Mouse (Mus musculus) kidney, postnatal 25 days (tissue): ENCODE data around the gene Itpkb.

Source experiments
- DNase-seq, 2 experiments: peaks; one replicate each; pipeline ENCODE4 v3.0.0; 2021; ENCODE audit warnings: mixed read lengths in 2 of 2

The Itpkb gene

DNA sequence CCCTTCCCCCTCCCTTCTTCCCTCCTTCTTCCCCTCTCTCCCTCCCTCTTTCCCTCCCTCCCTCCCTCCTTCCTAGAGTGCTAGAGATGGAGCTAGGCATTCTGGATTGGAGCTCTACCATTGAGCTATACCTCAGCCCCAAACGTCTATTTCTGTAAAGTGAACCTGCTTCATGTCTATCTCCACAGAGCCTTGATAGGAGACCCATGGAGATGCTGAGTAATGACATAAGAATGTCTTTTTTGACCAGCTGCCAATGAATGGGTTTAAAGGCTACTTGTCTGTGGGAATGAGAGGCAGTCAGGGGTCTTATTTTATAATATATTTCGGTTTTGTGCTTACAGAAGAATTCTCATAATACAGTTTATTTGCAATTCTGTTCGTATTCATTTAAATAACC lies 15.2 kb upstream of the Itpkb start:
- DNase-seq: no peak

DNA sequence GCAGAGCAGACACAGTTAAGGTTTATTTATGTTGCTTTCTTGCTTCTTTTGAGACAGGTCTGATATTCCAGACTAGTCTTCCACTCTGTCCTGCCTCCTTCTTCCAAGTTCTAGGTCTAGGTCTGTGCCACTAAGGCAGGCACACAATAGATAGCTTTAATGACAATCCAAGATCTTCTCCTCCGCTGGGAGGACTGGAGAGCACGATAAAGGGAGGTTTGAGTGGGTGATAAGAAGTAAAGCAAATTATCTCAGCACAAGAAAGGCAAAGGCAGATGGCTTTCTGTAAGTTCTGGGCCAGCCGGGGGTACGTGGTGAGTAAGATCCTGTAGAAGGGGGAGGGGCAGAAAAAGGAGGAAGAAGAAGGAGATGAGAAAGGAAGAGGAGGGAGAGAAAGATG lies 12.8 kb upstream of the Itpkb start:
- no peak for DNase-seq

DNA sequence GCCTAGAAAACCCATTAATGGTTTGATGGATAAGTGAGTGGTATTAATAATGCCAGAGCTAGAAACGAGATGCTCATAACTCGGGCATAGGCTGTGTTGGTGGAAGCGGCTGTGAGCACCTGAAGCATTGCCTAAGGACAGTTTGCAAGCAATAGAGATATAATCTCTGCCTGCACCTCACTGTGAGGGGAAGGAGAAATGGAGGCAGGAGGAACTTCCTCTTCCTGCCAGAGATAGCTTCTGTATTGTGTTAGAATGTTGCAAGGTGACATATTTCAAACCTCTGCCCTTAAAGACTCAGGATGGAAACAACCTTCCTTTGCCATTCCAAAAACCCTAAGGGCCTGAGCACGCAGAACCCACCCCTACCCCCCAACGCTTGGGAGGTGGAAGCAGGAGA lies 11.9 kb upstream of the Itpkb start:
- no peak for DNase-seq

DNA sequence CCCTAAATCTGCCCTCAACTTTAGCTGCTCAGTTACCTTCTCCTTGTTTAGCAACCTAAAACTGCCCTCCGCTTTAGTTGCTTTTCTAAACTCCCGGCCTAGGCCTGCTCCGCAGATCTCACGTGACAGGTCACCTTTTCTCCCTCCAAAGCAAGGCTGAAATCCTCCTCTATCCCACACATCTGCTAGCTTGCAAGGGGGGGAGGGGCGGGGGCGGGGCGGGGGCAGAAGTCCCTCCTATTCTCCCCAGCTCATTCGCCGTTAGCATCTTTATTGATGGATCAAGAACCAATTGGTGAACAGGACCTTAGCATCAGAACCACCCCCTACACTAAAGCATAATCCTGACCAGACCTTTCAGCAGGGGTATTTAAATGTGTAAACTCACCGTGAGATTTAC lies 10.4 kb upstream of the Itpkb start:
- DNase-seq: no peak

DNA sequence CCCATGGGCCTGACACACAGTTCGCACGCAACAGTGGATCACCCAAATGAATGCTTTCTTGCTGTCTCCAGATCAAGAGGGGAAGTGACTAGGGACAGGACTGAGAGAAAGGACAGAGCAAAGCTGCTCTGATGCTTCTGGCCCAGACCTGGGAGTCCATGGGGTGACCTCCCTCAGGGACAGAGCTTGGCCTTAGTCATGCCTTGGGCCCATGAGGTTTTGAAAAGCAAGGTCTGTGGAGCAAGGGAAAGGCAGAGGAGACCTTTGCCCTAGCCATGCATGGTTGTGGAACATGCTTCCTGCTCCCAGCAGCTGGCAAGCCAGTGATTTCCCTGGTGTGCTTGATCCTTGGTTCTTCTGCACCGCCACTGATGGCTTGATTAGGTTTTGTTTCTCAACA lies 7.4 kb upstream of the Itpkb start:
- peak in 1 of 2 experiments; percentile 50 for DNase-seq

DNA sequence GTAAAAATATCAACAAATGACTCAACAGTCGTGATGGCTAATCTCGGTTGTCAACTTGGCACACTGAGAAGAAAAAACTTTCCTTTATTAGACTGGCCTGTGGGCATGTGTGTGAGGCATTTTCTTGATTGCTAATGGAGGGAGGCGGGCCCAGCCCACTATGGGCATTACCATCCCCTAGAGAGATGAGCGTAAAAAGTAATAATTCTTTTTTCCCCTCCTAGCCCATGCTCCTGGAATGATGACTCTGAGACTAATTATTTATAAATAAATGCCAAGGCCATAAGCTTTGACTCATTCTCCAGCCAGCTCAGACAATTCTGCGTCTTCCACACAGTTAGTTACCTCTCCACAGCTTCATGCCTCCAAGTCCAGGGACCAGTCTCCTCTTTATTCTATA lies 6.8 kb upstream of the Itpkb start:
- no peak for DNase-seq

DNA sequence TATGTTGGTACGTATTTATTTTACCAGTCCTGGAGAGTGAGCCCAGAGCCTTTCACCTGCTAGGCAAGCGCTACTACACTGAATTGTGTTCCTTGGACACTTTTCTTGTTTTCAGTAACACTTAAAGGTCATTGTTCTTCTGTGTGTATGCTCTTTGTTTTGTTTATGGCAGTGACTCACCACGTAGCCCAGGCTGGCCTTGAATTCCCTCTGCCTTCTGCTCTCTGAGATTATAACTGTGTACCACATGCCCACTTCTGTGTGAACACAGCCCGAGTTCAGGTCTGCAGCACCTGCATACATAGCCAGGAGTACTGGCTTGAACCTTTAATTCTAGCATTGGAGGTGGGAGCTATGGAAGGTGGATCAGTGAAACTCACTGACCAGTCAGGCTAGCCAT lies 6.0 kb upstream of the Itpkb start:
- no peak for DNase-seq

DNA sequence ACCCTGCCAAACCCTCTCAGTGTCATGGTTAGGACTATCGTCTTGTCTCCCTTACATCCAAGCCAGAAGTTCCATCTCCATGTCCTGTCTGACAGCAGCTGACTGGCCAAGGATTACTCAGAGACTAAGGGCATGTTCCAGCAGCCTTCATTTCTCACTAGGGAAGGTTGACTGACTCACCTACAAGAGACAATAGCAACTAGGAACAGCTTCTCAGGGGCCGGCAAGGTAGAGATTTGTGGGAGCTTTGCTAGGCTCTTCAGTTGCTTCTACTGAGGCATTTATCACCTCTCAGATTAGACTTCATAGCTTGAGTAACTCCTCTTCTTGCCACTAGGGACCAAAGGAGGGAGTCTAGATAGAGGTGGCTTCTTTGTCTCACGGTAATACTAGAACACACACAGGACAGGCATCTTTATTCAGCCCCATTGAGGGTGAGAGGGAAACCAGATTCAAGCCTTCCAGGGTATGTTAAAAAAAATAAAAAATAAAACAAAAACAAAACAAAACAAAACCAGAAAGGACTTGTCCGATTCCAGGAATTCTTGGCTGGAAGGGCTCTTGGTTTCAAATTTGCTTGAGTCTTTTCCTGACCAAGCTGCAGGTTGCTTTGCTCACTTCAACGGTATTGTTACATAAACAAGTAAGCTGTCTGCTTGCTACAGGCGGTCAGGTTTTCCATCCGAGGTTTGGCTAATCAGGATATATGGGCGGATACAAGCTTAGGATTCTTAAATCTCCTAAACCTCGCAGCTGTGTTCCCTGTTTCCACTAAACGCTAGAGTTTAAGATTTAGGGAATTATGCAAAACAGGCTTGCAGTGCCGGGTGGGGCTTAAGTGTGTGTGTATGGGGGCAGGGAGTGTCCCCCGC lies 1.3 kb upstream of the Itpkb start:
- DNase-seq: peak; percentile 25 to 45

DNA sequence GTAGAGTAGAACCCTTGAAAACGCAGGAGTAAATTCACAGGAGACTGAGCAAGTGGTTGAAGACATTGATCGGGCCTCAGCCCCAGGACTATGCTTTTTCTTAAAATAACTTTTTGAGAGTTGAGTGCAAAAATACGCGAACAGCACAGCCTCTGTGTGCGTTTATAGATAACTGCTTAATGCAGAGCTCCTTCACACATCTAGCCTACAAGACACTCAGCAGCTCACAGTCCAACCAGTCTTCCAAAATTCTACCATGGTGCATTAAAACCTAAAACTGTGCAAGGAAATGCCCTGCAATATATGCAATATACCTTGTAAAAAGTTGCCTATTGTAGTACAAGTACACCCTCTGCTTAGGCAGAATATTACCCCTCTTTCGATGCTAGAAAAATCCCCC lies 579 bp upstream of the Itpkb start:
- DNase-seq: no peak

DNA sequence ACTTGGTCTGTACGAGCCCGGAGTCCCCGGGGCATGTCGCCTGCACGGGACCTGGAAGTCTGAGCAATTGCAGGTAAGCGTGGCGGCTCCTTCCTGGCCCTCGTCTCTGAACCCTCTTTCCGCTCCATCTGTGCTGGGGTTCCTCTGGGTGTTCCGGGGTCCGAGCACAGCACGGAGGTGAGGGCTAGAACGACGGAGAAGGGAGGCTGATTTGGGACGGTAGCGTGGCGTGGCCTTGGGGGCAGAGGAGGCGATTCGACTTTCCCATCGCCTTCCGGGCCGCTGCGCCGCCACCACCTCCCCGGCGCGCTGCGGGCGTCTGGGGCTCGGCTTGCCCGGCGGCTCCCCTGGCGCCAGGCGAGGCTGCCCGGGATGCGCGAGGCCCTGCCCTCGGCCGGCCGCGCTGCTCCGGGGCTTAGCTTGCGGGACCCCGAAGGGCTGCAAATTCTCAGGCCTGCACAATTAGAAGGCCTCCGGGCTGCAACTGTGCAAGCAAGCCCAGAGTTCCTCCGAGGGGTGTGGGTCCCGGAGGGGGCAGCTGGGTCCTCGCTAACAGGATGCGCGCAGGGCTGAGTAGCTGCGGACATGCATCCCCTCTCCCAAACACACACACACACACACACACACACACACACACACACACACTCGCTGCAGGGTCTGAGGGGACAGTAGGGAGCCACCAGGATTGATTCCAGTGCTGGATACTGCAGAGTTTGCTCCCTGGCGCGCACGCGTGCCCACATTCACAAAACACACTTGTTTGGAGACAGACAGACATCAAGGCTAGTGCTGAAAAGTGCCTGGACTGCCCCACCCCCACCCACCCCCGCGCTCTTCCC lies 641 bp downstream of the Itpkb start:
- DNase-seq: peak; percentile 33 to 64

DNA sequence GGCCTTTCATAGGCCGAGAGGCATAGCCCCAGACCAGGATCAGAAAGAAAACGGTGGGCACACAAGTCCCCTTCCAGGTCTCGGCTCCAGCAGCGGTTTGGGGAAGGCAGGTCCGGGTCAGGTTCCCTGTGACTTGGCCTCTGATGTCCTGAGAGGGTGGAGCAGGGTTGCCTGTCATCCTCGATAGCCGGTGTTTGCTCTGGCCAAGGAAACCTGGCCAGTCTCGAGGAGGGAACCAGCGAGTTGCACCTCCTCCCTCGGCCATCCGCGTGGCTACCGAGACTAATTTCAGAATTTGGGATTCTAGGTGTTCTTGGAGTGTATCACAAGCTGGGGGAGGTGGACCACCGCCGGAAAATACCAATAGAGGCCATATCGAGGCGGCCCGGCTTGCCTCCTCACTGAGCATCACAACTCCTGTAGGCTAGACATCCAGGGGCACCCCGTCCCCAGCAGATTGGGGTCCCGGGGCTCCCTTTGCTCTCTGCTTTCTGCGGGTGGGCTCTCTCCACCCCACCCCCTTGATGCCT lies 1.3 kb downstream of the Itpkb start:
- DNase-seq: peak; percentile 36 to 63

DNA sequence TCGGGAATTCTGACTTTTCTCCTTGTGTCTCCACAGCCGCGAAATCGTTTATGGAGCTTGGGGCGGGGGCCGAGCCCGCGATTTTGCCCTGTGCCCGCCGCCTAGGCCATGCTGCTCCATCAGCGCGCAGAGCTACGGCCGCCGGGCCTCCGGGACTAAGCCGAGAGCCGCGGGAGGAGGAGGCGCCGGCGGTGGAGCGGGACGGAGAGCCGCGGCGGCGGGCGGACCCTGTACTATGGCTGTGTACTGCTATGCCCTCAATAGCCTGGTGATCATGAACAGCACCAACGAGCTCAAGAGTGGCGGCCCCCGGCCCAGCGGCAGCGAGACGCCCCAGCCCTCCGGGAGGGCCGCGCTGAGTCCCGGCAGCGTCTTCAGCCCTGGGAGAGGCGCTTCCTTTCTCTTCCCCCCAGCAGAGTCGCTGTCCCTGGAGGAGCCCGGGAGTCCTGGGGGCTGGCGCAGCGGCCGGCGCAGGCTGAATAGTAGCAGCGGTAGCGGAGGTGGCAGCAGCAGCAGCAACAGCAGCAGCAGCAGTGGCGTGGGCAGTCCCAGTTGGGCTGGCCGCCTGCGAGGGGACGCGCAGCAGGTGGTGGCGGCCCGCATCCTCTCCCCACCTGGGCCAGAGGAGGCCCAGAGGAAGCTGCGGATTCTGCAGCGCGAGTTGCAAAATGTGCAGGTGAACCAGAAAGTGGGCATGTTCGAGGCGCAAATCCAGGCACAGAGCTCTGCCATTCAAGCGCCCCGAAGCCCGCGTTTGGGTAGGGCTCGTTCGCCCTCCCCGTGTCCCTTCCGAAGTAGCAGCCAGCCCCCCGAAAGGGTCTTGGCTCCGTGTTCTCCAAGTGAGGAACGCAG lies 2.0 kb downstream of the Itpkb start:
- DNase-seq: peak; percentile 51 to 68

DNA sequence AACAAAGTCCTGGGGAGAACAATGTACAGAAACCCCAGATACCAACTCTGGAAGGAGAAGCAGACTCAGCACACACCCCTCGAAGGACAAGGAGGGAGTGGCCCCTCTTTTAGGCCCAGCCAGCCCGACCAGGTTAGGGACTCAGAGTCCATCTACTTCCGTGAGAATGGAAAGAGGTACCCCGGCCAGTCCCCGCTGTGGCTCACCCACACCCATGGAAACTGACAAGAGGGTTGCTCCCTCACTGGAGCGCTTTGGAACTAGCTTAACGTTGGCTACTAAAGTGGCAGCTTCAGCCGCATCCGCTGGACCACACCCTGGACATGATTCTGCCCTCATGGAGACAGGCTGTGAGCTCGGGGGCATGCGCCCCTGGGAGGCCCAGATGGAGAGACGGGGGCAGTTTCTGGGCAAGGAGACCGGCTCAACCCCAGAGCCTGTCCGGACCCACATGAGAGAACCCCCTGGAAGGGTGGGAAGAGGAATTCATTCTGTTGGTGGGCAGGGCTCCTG lies 2.7 kb downstream of the Itpkb start:
- no peak for DNase-seq

DNA sequence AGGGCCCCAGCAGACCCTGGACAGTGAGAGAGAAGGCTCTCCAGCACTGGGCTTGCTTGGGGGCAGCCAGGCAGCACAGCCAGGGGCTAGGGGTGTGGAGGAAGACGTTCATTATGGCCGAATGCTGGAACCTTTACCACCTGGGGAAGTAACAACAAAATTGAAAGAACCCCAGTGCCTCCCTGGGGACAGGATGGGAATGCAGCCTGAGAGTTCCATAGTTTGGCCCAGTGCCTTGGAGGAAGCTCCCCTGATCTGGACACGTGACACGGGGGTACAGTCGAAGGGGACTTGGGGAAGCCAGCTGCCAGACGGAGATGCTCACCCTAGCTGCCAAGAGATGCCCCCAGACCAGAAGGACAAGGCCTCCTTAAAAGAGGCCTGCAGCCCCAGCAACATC lies 3.3 kb downstream of the Itpkb start:
- DNase-seq: peak; percentile 52 to 68

DNA sequence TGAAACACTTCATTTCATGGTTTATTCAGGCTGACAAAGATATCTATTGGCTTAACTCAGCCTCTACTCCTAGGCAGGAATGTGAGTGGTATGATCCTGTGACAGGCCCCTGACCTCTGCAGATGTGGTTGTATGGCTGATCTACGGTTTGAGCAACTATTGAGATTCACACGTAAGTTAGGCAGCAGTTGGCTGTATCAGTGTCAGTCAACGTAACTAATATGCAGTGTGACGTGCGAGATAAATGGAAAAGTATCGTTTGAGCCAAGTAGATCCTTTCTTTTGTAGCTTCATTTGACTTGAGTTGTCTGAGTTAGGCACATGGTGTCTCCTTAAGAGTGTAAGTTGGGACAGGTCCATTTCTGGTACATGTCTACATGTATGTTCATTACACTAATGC lies 4.3 kb downstream of the Itpkb start:
- no peak for DNase-seq

DNA sequence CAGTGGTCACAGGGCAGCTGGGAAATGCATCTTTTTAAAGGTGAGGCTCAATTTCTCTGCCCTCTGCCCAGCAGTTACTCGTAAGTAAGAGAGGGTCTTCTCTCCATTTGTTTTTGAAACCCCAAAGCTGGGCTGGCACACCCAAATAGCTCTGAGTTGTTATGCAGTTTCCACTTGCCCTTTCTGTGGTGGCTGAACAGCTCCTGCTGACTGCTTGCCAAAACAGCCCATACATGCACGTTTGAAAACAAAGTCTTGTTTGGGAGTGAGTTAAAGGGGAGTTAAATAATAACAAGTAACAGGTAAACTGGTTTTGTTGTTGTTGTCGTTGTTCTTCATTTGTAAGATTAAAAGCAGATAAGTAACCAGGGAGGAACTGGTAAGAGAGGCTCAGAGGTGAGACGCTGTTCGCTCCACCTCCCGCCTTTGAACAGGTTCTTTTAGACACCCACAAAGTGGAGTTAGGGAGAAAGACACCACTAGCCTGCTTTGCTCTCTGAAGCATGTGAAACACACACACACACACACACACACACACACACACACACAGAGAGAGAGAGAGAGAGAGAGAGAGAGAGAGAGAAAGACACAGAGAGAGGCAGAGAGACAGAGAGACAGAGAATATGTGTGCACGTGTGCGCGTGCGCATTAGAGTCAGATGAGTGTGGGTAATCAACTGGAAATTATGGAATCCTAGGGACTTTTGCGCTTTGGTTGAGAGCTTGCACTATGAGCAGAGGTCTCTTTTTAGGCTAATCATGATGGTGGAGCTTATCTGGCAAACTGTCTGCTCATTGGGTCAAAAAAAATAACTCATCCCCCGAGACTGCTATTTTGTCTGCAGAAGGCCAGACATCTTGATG lies 5.5 kb downstream of the Itpkb start:
- peak; percentile 53 to 57 for DNase-seq

DNA sequence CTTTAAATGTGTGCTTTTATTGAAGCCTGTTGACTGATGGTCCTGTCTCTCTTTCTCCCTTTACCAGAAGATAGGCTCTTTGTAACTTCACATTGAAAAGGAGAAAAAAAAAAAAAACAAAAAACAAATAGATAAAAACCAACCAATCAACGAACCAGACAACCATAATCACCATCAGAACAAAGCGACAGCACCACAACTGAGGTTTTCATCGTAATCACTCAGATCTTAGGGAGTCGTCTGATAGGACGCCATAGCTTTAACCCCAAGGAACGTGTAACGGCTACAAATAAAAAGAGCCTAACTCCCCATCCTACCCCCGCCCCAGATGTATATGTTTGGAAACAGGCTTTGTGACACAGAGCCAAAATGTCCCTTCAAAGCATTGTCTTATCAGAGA lies 8.1 kb downstream of the Itpkb start:
- DNase-seq: no peak

DNA sequence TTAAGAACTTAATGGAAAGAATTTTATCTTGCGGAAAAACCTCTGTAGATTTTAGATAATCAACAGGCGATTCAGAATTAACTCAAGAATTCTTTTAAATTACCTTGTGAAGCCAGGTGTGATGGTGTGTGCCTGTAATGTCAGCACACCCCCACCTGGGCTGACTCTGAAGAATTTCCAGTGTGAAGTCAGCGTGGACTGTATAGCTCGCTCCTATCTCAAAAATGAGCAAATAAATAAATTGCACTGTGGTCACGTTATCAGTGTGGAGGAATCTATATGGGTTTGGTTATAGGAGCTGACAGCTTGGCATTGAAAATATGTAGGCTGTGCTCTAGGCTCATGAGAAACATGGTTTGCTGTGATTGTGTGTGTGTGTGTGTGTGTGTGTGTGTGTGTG lies 8.9 kb downstream of the Itpkb start:
- no peak for DNase-seq

DNA sequence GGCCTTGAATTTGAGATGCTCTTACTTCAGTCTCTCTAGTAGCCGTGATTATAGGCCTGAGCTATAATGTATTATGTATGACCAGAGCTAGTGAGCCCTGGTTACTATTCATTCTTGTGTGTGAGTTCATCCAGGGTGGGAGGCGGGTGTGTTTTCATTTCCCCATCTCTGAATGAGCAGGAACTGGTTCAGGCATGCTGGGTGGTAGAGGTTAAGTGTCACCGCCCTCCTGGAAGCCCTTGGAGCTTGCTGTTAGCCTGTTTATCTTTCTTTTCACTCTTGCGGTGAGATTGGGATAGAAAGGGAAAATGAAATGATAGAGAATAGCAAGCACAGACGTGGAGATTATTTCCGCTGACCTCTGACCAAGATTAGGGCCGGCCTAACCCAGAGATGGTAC lies 12.7 kb downstream of the Itpkb start:
- DNase-seq: peak in 1 of 2 experiments; percentile 22

DNA sequence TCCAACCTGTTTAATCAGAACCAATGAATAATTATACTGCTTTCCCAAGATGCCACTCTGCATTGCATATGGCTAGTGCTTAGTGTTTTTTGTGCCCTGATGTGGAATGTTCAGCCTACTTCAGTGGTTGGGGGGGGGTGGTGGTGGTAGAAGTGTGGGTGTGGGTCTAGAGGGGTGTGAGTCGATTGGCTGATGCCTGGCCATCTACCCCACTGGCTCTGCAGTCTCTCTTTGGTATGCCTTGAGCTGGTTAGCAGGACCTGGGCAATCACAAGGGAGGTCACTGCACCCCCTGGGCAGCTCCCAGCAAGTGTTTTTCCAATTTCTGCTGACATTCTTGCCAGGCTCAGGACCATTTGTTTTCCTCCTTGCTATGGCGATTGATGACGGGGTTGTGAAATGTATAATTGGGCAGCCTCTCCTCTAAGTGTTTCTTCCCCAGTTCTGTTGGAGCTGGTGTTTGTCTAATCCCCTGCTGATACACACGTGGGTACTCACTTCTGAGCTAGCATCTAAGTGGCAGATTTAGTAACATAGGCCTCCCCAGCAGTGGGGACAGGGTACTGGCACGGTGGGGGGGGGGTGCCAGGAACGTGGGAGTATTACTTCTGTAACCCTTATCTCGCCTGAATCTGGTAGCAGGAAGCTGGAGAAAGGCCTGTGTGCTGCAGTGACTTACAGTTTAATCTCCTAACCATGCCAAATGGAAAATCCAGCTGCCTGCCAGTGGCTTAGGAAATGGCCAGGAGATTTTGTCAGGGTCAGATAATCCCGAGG lies 13.3 kb downstream of the Itpkb start:
- DNase-seq: peak; percentile 18 to 58

DNA sequence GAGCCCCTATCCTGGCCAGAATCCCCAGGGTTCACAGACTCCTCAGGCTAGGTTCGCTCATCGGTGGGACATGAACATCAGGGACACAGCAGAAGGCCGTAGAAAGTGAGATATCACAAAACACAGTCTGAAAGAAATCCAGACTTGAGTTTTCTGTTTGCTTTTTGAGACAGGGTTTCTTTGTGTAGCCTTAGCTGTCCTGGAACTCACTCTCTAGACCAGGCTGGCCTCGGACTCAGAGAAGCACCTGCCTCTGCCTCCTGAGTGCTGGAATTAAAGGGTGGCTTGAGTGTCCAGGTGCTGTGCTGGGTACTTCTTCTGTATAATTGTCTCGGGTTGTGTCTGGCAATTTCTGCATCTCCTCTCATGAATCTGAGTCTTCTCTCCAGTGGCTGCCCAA lies 14.8 kb downstream of the Itpkb start:
- DNase-seq: no peak
